Mouse (Mus musculus): ENCODE data around the gene Tmem164.
A peak's percentile ranks its signal among the peaks of the same experiment; 100 is the strongest.
"Not testable (repeated sequence)": the region's sequence is repeated elsewhere in the genome, so short reads cannot be mapped to it uniquely, and the experiment has no call there.

Gene Tmem164

GRCm38 (mm10) chrX:142681056-142681615 lies at the start of gene Tmem164:
Tmem164 (plus strand) TSS chrX:142681406.
- peak; percentile 67 for DNase-seq

- DNase-seq, result not testable (repeated sequence)
Observed at GRCm38 (mm10) chrX:142632990-142633389, 48.2 kb upstream of the Tmem164 start.

- DNase-seq, result no peak
Observed at GRCm38 (mm10) chrX:142647202-142647601, 34.0 kb upstream of the Tmem164 start.

- no peak for DNase-seq
Observed at GRCm38 (mm10) chrX:142650117-142650764, 31.0 kb upstream of the Tmem164 start.

- DNase-seq, result no peak
Observed at GRCm38 (mm10) chrX:142664704-142665422, 16.3 kb upstream of the Tmem164 start.

GRCm38 (mm10) chrX:142665423-142665805 lies 15.8 kb upstream of the Tmem164 start:
- no peak for DNase-seq

- no peak for DNase-seq
Observed at GRCm38 (mm10) chrX:142669312-142670091, 11.7 kb upstream of the Tmem164 start.

- DNase-seq, result no peak
Observed at GRCm38 (mm10) chrX:142670121-142670520, 11.1 kb upstream of the Tmem164 start.

- DNase-seq, result no peak
Observed at GRCm38 (mm10) chrX:142671141-142671540, 10.1 kb upstream of the Tmem164 start.

- DNase-seq, result no peak
Observed at GRCm38 (mm10) chrX:142672701-142673100, 8.5 kb upstream of the Tmem164 start.

GRCm38 (mm10) chrX:142677193-142677592 lies 4.0 kb upstream of the Tmem164 start:
- no peak for DNase-seq

GRCm38 (mm10) chrX:142678499-142679474 lies 2.4 kb upstream of the Tmem164 start:
- no peak for DNase-seq

- DNase-seq, result no peak
Observed at GRCm38 (mm10) chrX:142679502-142680250, 1.5 kb upstream of the Tmem164 start.

GRCm38 (mm10) chrX:142680391-142681055 lies 683 bp upstream of the Tmem164 start:
- no peak for DNase-seq

GRCm38 (mm10) chrX:142681616-142682141 lies 473 bp downstream of the Tmem164 start:
- DNase-seq, result peak; percentile 22

- no peak for DNase-seq
Observed at GRCm38 (mm10) chrX:142682176-142682820, 1.1 kb downstream of the Tmem164 start.

- DNase-seq, result no peak
Observed at GRCm38 (mm10) chrX:142682990-142683389, 1.8 kb downstream of the Tmem164 start.

GRCm38 (mm10) chrX:142684674-142685073 lies 3.5 kb downstream of the Tmem164 start:
- no peak for DNase-seq

- no peak for DNase-seq
Observed at GRCm38 (mm10) chrX:142685676-142686075, 4.5 kb downstream of the Tmem164 start.

- no peak for DNase-seq
Observed at GRCm38 (mm10) chrX:142688509-142688908, 7.3 kb downstream of the Tmem164 start.
